Mouse (Mus musculus) CH12.LX (cell line): ENCODE data around the gene Coq8a. TPM values are rescaled to one million over a fixed set of nuclear protein-coding genes. Genes with fewer than 3 reads are reported as not detected.

ENCODE experiments used
- DNase-seq: peaks from one replicate; pipeline ENCODE4 v3.0.0-alpha.2; 2013; ENCODE audit errors: extremely low read depth
- H3K27ac ChIP-seq: 2 replicates; pipeline ENCODE4 v1.5.1; 2012; ENCODE audit warnings: low read depth, mild to moderate bottlenecking, control low read depth, moderate library complexity; ENCODE audit not compliant: insufficient read depth
- H3K27me3 ChIP-seq: replicated peaks from 2 replicates; pipeline ENCODE3; 2012; ENCODE audit warnings: inconsistent platforms
- H3K36me3 ChIP-seq, 2 experiments: replicated peaks in 1 of 2; 2 replicates each; pipeline versions ENCODE3 to v1.6.1; 2012; ENCODE audit warnings: inconsistent platforms in 1 of 2, low read length in 1 of 2, mild to moderate bottlenecking in 1 of 2, mixed read lengths in 1 of 2, moderate library complexity in 1 of 2; ENCODE audit not compliant: control insufficient read depth in 1 of 2, insufficient read depth in 1 of 2
- H3K4me1 ChIP-seq, 2 experiments: 2 replicates each; pipeline ENCODE4 v1.6.1; 2012; ENCODE audit warnings: inconsistent platforms in 1 of 2, moderate library complexity in 1 of 2; ENCODE audit not compliant: insufficient read depth in 2 of 2, control insufficient read depth in 1 of 2
- H3K4me2 ChIP-seq: 2 replicates; pipeline ENCODE4 v1.6.1; 2012; ENCODE audit warnings: low read depth, mild to moderate bottlenecking, control low read depth; ENCODE audit not compliant: poor library complexity, insufficient read depth, severe bottlenecking
- H3K4me3 ChIP-seq, 3 experiments: fragments of 150-350 bp in 1 of 3; sonication (generic) in 1 of 3; replicated peaks in 1 of 3; 2 replicates each; pipeline versions ENCODE3 to v1.5.1; 2011 to 2012; ENCODE audit warnings: low read depth in 2 of 3, low read length in 2 of 3, mild to moderate bottlenecking in 2 of 3, moderate library complexity in 2 of 3, control low read depth in 1 of 3, improper control_type of control experiment in 1 of 3, inconsistent platforms in 1 of 3, mixed read lengths in 1 of 3; ENCODE audit not compliant: poor library complexity in 1 of 3
- H3K79me2 ChIP-seq: replicated peaks from 2 replicates; pipeline ENCODE4 v1.6.1; 2012; ENCODE audit warnings: mild to moderate bottlenecking, moderate library complexity; ENCODE audit not compliant: control insufficient read depth, poor library complexity, insufficient read depth, severe bottlenecking; ENCODE audit errors: extremely low read depth
- H3K9ac ChIP-seq: 2 replicates; pipeline ENCODE4 v1.6.1; 2012; ENCODE audit warnings: low read depth, mild to moderate bottlenecking, control low read depth, moderate library complexity; ENCODE audit not compliant: insufficient read depth
- H3K9me3 ChIP-seq: replicated peaks from 2 replicates; pipeline ENCODE3; 2012; ENCODE audit warnings: low read length, inconsistent platforms, mixed read lengths
- CHD1 ChIP-seq: IDR thresholded peaks from 2 replicates; pipeline ENCODE4 v1.6.1; 2012; ENCODE audit warnings: low read depth, low read length, improper control_type of control experiment, inconsistent platforms
- CHD2 ChIP-seq: IDR thresholded peaks from 2 replicates; pipeline ENCODE4 v1.6.1; 2011; ENCODE audit warnings: low read length, improper control_type of control experiment
- CTCF ChIP-seq, 2 experiments: IDR thresholded peaks in 1 of 2; conservative IDR thresholded peaks in 1 of 2; 2 replicates each; pipeline ENCODE4 v1.5.1; 2011 to 2012; ENCODE audit warnings: low read depth in 2 of 2, low read length in 2 of 2, improper control_type of control experiment in 1 of 2, inconsistent platforms in 1 of 2, mild to moderate bottlenecking in 1 of 2, moderate library complexity in 1 of 2
- E2F4 ChIP-seq: IDR thresholded peaks from 2 replicates; pipeline ENCODE4 v1.6.1; 2011; ENCODE audit warnings: low read depth, low read length, improper control_type of control experiment; ENCODE audit not compliant: insufficient replicate concordance
- EP300 ChIP-seq: IDR thresholded peaks from 2 replicates; pipeline ENCODE4 v1.6.1; 2011; ENCODE audit warnings: low read length, improper control_type of control experiment
- ETS1 ChIP-seq: conservative IDR thresholded peaks from 2 replicates; pipeline ENCODE4 v1.6.1; 2012; ENCODE audit warnings: low read depth, mild to moderate bottlenecking, inconsistent platforms, low read length, improper control_type of control experiment, moderate library complexity
- GABPA ChIP-seq: IDR thresholded peaks from 2 replicates; pipeline ENCODE4 v1.6.1; 2012; ENCODE audit warnings: low read depth, low read length, improper control_type of control experiment, inconsistent platforms; ENCODE audit not compliant: insufficient replicate concordance
- HCFC1 ChIP-seq: IDR thresholded peaks from 2 replicates; pipeline ENCODE4 v1.6.1; 2012; ENCODE audit warnings: low read depth, mild to moderate bottlenecking, inconsistent platforms, low read length, improper control_type of control experiment
- IRF4 ChIP-seq: IDR thresholded peaks from 2 replicates; pipeline ENCODE4 v1.6.1; 2014; ENCODE audit warnings: low read depth, mild to moderate bottlenecking, inconsistent platforms, low read length, improper control_type of control experiment
- JUN ChIP-seq: IDR thresholded peaks from 2 replicates; pipeline ENCODE4 v1.6.1; 2011; ENCODE audit warnings: low read depth, mild to moderate bottlenecking, low read length, improper control_type of control experiment, moderate library complexity; ENCODE audit not compliant: insufficient read depth
- JUND ChIP-seq: conservative IDR thresholded peaks from 2 replicates; pipeline ENCODE4 v1.6.1; 2011; ENCODE audit warnings: low read depth, low read length, improper control_type of control experiment
- KAT2A ChIP-seq: IDR thresholded peaks from 2 replicates; pipeline ENCODE4 v1.6.1; 2012; ENCODE audit warnings: low read length, improper control_type of control experiment, inconsistent platforms; ENCODE audit not compliant: insufficient replicate concordance
- MAX ChIP-seq: IDR thresholded peaks from 2 replicates; pipeline ENCODE4 v1.6.1; 2011; ENCODE audit warnings: low read length, improper control_type of control experiment
- MAZ ChIP-seq: IDR thresholded peaks from 2 replicates; pipeline ENCODE4 v1.6.1; 2012; ENCODE audit warnings: low read depth, mild to moderate bottlenecking, inconsistent platforms, low read length, improper control_type of control experiment, moderate library complexity
- MEF2A ChIP-seq: IDR thresholded peaks from 2 replicates; pipeline ENCODE4 v1.6.1; 2014; ENCODE audit warnings: low read depth, mild to moderate bottlenecking, inconsistent platforms, low read length, improper control_type of control experiment, borderline replicate concordance
- MXI1 ChIP-seq: IDR thresholded peaks from 2 replicates; pipeline ENCODE4 v1.6.1; 2011; ENCODE audit warnings: mild to moderate bottlenecking, low read depth, low read length, improper control_type of control experiment
- NRF1 ChIP-seq: IDR thresholded peaks from 2 replicates; pipeline ENCODE4 v1.6.1; 2014; ENCODE audit warnings: low read depth, mild to moderate bottlenecking, inconsistent platforms, low read length, improper control_type of control experiment, moderate library complexity
- PAX5 ChIP-seq: IDR thresholded peaks from 2 replicates; pipeline ENCODE4 v1.6.1; 2012; ENCODE audit warnings: low read length, inconsistent platforms, mixed read lengths
- POLR2A ChIP-seq: IDR thresholded peaks from 2 replicates; pipeline ENCODE4 v1.6.1; 2011; ENCODE audit warnings: low read depth, mild to moderate bottlenecking, improper control_type of control experiment, low read length
- POLR2AphosphoS2 ChIP-seq: IDR thresholded peaks from 2 replicates; pipeline ENCODE4 v1.6.1; 2011; ENCODE audit warnings: low read depth, low read length, improper control_type of control experiment
- RCOR1 ChIP-seq: conservative IDR thresholded peaks from 2 replicates; pipeline ENCODE4 v1.6.1; 2012; ENCODE audit warnings: low read depth, mild to moderate bottlenecking, inconsistent platforms, low read length, improper control_type of control experiment
- TBP ChIP-seq: conservative IDR thresholded peaks from 2 replicates; pipeline ENCODE4 v1.6.1; 2011; ENCODE audit warnings: low read depth, low read length, improper control_type of control experiment
- TCF12 ChIP-seq: IDR thresholded peaks from 2 replicates; pipeline ENCODE4 v1.6.1; 2014; ENCODE audit warnings: low read depth, mild to moderate bottlenecking, inconsistent platforms, low read length, improper control_type of control experiment
- UBTF ChIP-seq: IDR thresholded peaks from 2 replicates; pipeline ENCODE4 v1.6.1; 2012; ENCODE audit warnings: low read depth, mild to moderate bottlenecking, inconsistent platforms, low read length, improper control_type of control experiment, moderate library complexity
- USF1 ChIP-seq: IDR thresholded peaks from 2 replicates; pipeline ENCODE4 v1.6.1; 2014; ENCODE audit warnings: low read depth, mild to moderate bottlenecking, inconsistent platforms, low read length, improper control_type of control experiment
- USF2 ChIP-seq: conservative IDR thresholded peaks from 2 replicates; pipeline ENCODE4 v1.6.1; 2011; ENCODE audit warnings: low read depth, low read length, improper control_type of control experiment
- ZC3H11A ChIP-seq: IDR thresholded peaks from 2 replicates; pipeline ENCODE4 v1.6.1; 2012; ENCODE audit warnings: low read depth, mild to moderate bottlenecking, inconsistent platforms, low read length, improper control_type of control experiment
- dilution Hi-C: fragments of 300-500 bp; cut with MboI; formaldehyde crosslinking; loops from 2 replicates; pipeline ENCODE4 v1.14.3; 2020; ENCODE audit warnings: low sequenced_read_pairs; ENCODE audit not compliant: extremely low pct_unique_long_range_greater_than_20kb, extremely low pct_ligation_motif_present
- in situ Hi-C: fragments of 300-500 bp; cut with MboI; formaldehyde crosslinking; loops from 3 replicates; pipeline ENCODE4 v1.14.3; 2019; ENCODE audit warnings: low sequenced_read_pairs, low pct_ligation_motif_present, low pct_unique_long_range_greater_than_20kb, mixed read lengths
- polyA plus RNA-seq: library from polyadenylated mRNA; unstranded; fragments of >175 nt; gene quantifications from 2 replicates; pipeline ENCODE4 v1.2.1, GENCODE M21; 2012; ENCODE audit warnings: low read depth; ENCODE audit not compliant: insufficient read length
- total RNA-seq, 2 experiments: library from RNA; depleted of rRNA; stranded (reverse); fragments of 300-350 nt in 1 of 2; fragments of >200 nt in 1 of 2; gene quantifications; 2 replicates each; pipeline ENCODE4 v1.2.3; 2012 to 2014

The Coq8a gene
- total and polyA plus RNA-seq, 3 experiments, result 73.4 to 237 (median 88.1) TPM

- Histone ChIP-seq H3K36me3 (peaks cover 95 to 98% of the 10 kb centered on the region in 2 experiments), H3K4me3 (no peak overlapping the region), H3K27ac (no peak overlapping the region), H3K27me3 (no peaks in the 10 kb centered on the region), H3K9ac (no peak overlapping the region), H3K9me3 (no peaks in the 10 kb centered on the region), H3K4me2 (no peak overlapping the region), H3K4me1 (peaks cover 13 to 23% of the 10 kb centered on the region in 2 experiments), H3K79me2 (peaks cover 9% of the 10 kb centered on the region; the same call in 1 of the 2 replicates)
- dilution Hi-C loops, result no loop called here
- no peak for DNase-seq
- in situ Hi-C loops, result no loop called here
- TF ChIP-seq MXI1, result no peak
- no peak for TF ChIP-seq ZC3H11A
- no peak for TF ChIP-seq POLR2A
- TF ChIP-seq JUN, result no peak
- TF ChIP-seq TCF12, result no peak
- TF ChIP-seq KAT2A, result no peak
- no peak for TF ChIP-seq PAX5
- no peak for TF ChIP-seq MEF2A
Observed at GRCm38 (mm10) chr1:180172600-180172999, 26.8 kb downstream of the Coq8a start.

- no peaks in the 10 kb centered on the region for H3K27me3 ChIP-seq
- peaks cover 5% of the 10 kb centered on the region; the same call in 1 of the 2 replicates for H3K79me2 ChIP-seq
- in situ Hi-C loops, result no loop called here
- no peaks in the 10 kb centered on the region for H3K9me3 ChIP-seq
- peaks cover 95 to 98% of the 10 kb centered on the region in 2 experiments for H3K36me3 ChIP-seq
- no peak for DNase-seq
- dilution Hi-C loops, result no loop called here
- no peak overlapping the region for H3K9ac ChIP-seq
- no peak overlapping the region for H3K4me2 ChIP-seq
- H3K4me3 ChIP-seq, result no peak overlapping the region
- TF ChIP-seq USF1 (no peak), USF2 (no peak), CHD2 (no peak), IRF4 (no peak), MAZ (no peak), EP300 (no peak)
- TF ChIP-seq, all 38 proteins: peak for 0
- no peak overlapping the region for H3K27ac ChIP-seq
- H3K4me1 ChIP-seq, result peaks cover 6 to 16% of the 10 kb centered on the region in 2 experiments
Observed at GRCm38 (mm10) chr1:180171883-180172282, 27.5 kb downstream of the Coq8a start.

DNA sequence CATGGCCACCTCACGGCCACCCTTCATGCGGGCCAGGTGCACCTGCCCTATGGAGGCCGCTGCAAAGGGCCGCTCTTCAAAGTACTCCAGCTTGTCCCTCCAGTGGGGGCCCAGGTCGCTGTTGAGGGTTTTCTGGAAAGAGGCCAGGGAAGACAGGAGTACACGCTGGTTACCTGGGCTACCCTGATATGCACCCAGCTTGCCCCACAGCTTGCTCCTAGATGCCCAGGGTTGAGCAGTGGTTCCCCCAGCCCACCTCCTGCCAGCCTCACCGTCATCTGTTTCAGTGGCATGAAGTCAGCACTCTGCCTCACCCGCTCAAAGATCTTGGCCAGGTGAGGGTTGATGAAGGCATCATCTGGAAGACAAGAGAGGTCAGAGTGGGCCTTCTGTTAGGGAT is 29.3 kb downstream of the Coq8a start:
- H3K27me3 ChIP-seq, result no peaks in the 10 kb centered on the region
- 0 out of 2 replicates have a peak, but pooled peaks cover 5% of the 10 kb centered on the region for H3K79me2 ChIP-seq
- DNase-seq, result no peak
- H3K4me2 ChIP-seq, result no peak overlapping the region
- dilution Hi-C loops (no loop called here), in situ Hi-C loops (no loop called here)
- peaks cover 95 to 99% of the 10 kb centered on the region in 2 experiments for H3K36me3 ChIP-seq
- no peaks in the 10 kb centered on the region for H3K4me1 ChIP-seq
- H3K9ac ChIP-seq, result no peak overlapping the region
- TF ChIP-seq E2F4 (no peak), MEF2A (no peak), TCF12 (no peak), MAX (no peak), MXI1 (no peak), POLR2AphosphoS2 (no peak), UBTF (no peak), HCFC1 (no peak), POLR2A (no peak), PAX5 (no peak), RCOR1 (no peak), CHD1 (no peak), TBP (no peak), USF2 (no peak), ETS1 (no peak), JUND (no peak), CTCF (conservative IDR thresholded peaks at IDR 0.05 in 1 of 2, IDR thresholded peaks at IDR 0.05 in 1 of 2; ENCODE audit: low read depth in 2 of 2, low read length in 2 of 2) (no peak), GABPA (no peak), NRF1 (no peak)
- TF ChIP-seq, all 38 proteins: peak for 0
- H3K4me3 ChIP-seq, result no peak overlapping the region
- no peaks in the 10 kb centered on the region for H3K9me3 ChIP-seq
- no peak overlapping the region for H3K27ac ChIP-seq
